Mouse (Mus musculus) spleen, adult 2 months (tissue): Measurements from ENCODE around the gene Nampt.

Source experiments
- CTCF ChIP-seq: fragments of 200-500 bp; IDR thresholded peaks from 2 replicates; pipeline ENCODE4 v1.5.1; 2011; ENCODE audit warnings: mild to moderate bottlenecking, inconsistent platforms; ENCODE audit not compliant: insufficient read depth, insufficient read length, insufficient replicate concordance; ENCODE audit errors: extremely low read depth
- POLR2A ChIP-seq: fragments of 200-500 bp; IDR thresholded peaks from 2 replicates; pipeline ENCODE4 v1.6.1; 2011; ENCODE audit warnings: low read depth, low read length, inconsistent platforms

DNA sequence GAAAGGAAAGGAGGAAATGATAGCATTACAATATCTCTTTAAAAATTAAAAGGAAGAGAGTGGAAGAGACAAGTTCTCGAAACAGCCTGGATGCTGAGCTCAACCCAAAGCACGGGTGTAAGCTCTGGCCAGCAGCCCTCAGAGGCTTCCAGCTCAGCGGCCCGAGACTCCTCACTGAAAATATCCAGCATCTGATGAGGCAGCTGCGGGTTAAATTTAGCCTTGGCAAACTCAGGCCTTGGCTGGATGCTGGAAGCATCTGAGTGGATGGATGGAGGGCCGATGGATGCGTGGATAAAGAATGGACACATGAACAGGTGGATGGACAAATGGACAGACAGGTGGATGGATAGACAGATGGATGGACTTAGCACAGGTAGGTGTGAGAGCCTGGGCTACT is 77.2 kb downstream of the Nampt start:
- TF ChIP-seq CTCF (no peak), POLR2A (no peak)
